In the genomic region with DNA sequence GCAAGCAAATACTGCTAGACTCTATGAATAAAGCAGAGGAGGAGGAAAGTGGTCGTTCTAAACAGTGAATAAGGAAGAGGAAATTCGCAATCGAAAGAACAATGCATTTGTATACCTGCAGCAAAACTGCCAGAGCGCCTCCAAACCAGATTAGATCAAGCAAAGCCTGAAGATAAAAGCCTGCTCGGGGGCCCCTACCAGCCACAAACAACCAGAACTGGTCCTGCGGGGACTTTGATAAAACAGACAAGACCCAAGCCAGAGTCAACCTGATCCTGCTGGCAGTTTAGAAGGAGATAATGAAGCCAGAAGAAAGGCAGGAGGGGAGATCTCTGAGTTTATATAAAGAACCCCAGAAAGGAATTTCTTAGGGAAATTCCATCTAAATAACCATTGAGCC, we compare ENCODE assay signal across 22 mouse cellular contexts.
DNase-seq lines count a peak whose midpoint lies in the region; ATAC-seq lines count a peak whose summit lies in the region.
"Had no signal": no experiment of that assay in that cellular context is flagged by ENCODE, and none has a peak within 500 bp of the region (broad histone marks: within the 10 kb centered on the region; RNA-seq: fewer than 3 reads in every experiment).

No protein-coding gene starts in this region.

- WGBS in neural tube, embryonic 13.5 days: 57% methylated on average over 6 of the region's 6 CpGs
- 18% methylated on average over 6 of the region's 6 CpGs for WGBS in liver, embryonic 11.5 days

- H3K9me3 ChIP-seq in neural tube, embryonic 13.5 days: no peaks in the 10 kb centered on the region
- no peaks in the 10 kb centered on the region for H3K9me3 ChIP-seq in liver, embryonic 11.5 days (ENCODE audit: control insufficient read depth, low read length)
- H3K9me3 ChIP-seq: hindbrain, embryonic 15.5 days; lung, embryonic 15.5 days; midbrain, embryonic 12.5 days; stomach, embryonic 15.5 days had no signal

- no peaks in the 10 kb centered on the region; the same call in 1 of the 2 replicates for H3K36me3 ChIP-seq in neural tube, embryonic 13.5 days
- no peaks in the 10 kb centered on the region for H3K36me3 ChIP-seq in liver, embryonic 11.5 days (ENCODE audit: control insufficient read depth, insufficient read depth, low read length)
- H3K36me3 ChIP-seq: hindbrain, embryonic 15.5 days; lung, embryonic 15.5 days; midbrain, embryonic 12.5 days; stomach, embryonic 15.5 days had no signal

- no peak for ATAC-seq in neural tube, embryonic 13.5 days (ENCODE audit: low read depth)
- ATAC-seq in liver, embryonic 11.5 days (replicated peaks; ENCODE audit: low FRiP score): peak; percentile 81
- peak; percentile 68 for ATAC-seq in megakaryocyte progenitor cell, adult 5-6 weeks (replicated peaks; ENCODE audit: poor library complexity)
- ATAC-seq: forebrain, embryonic 14.5 days had no signal

- peak; percentile 3 for DNase-seq in embryo, embryonic 10 days (ENCODE audit: low spot score)
- no peak for DNase-seq in embryo, embryonic 10.5 days (ENCODE audit: low spot score)
- DNase-seq in neural tube, embryonic 10.5 days (ENCODE audit: extremely low spot score, low spot score): no peak
- no peak for DNase-seq in liver, embryonic 11.5 days (ENCODE audit: low spot score)
- no peak for DNase-seq in urinary bladder, adult 18-20 months (ENCODE audit: low spot score in 2 of 2)
- DNase-seq in heart, adult 11 months: no peak
- DNase-seq: adrenal gland, postnatal 14 days; cerebellum, adult 11-12 months; cerebellum, postnatal 25 days; gastrocnemius, postnatal 25 days; kidney, adult 18-20 months; thymus, adult 18-20 months; thymus, postnatal 4 days had no signal

- H3K4me2 ChIP-seq in neural tube, embryonic 13.5 days: no peak overlapping the region
- peak overlapping the region; percentile 43 for H3K4me2 ChIP-seq in liver, embryonic 11.5 days
- H3K4me2 ChIP-seq: hindbrain, embryonic 15.5 days; lung, embryonic 15.5 days; midbrain, embryonic 12.5 days; stomach, embryonic 15.5 days had no signal

- no peaks in the 10 kb centered on the region; the same call in 1 of the 2 replicates for H3K4me1 ChIP-seq in neural tube, embryonic 13.5 days (replicated peaks)
- H3K4me1 ChIP-seq in liver, embryonic 11.5 days (replicated peaks; ENCODE audit: control insufficient read depth, insufficient read depth, low read length): peaks cover 39% of the 10 kb centered on the region
- H3K4me1 ChIP-seq: hindbrain, embryonic 15.5 days; stomach, embryonic 15.5 days had no signal

- 0 out of 2 replicates have a peak overlapping the region, but pooled peaks have one; percentile 2 for H3K27ac ChIP-seq in neural tube, embryonic 13.5 days (replicated peaks)
- H3K27ac ChIP-seq in liver, embryonic 11.5 days (ENCODE audit: low read depth, low read length): peak overlapping the region; percentile 30; the same call in 1 of the 2 replicates
- H3K27ac ChIP-seq: hindbrain, embryonic 15.5 days; kidney, postnatal 0 days; lung, embryonic 15.5 days; macrophage; midbrain, embryonic 12.5 days; stomach, embryonic 15.5 days had no signal

- H3K27me3 ChIP-seq in neural tube, embryonic 13.5 days: no peaks in the 10 kb centered on the region
- H3K27me3 ChIP-seq in liver, embryonic 11.5 days (replicated peaks; ENCODE audit: control insufficient read depth, insufficient read depth, low read length): no peaks in the 10 kb centered on the region
- H3K27me3 ChIP-seq: hindbrain, embryonic 15.5 days; lung, embryonic 15.5 days; midbrain, embryonic 12.5 days; stomach, embryonic 15.5 days had no signal

- no peak overlapping the region for H3K9ac ChIP-seq in neural tube, embryonic 13.5 days
- no peak overlapping the region for H3K9ac ChIP-seq in liver, embryonic 11.5 days (ENCODE audit: low read depth, low read length)
- H3K9ac ChIP-seq: hindbrain, embryonic 15.5 days; lung, embryonic 15.5 days; midbrain, embryonic 12.5 days; stomach, embryonic 15.5 days had no signal

- no peak overlapping the region for H3K4me3 ChIP-seq in neural tube, embryonic 13.5 days
- H3K4me3 ChIP-seq in liver, embryonic 11.5 days (ENCODE audit: low read depth, low read length): no peak overlapping the region
- H3K4me3 ChIP-seq: hindbrain, embryonic 15.5 days; lung, embryonic 15.5 days; midbrain, embryonic 12.5 days; stomach, embryonic 15.5 days had no signal
